Mouse (Mus musculus) C2C12 (cell line): Measurements from ENCODE around the gene Wwp2.

ENCODE experiments used
- CEBPB ChIP-seq: IDR thresholded peaks from one replicate; pipeline ENCODE4 v1.6.1; 2011; ENCODE audit warnings: low read depth, mild to moderate bottlenecking, control low read depth, moderate library complexity
- CTCF ChIP-seq: IDR thresholded peaks from one replicate; pipeline ENCODE4 v1.5.1; 2011; ENCODE audit not compliant: control insufficient read depth, insufficient read depth, insufficient read length
- MAX ChIP-seq: IDR thresholded peaks from one replicate; pipeline ENCODE4 v1.6.1; 2011; ENCODE audit warnings: mild to moderate bottlenecking, control low read depth
- MYOD1 ChIP-seq: IDR thresholded peaks from one replicate; pipeline ENCODE4 v1.6.1; 2011; ENCODE audit warnings: low read depth; ENCODE audit not compliant: control insufficient read depth, insufficient read length
- MYOG ChIP-seq: IDR thresholded peaks from one replicate; pipeline ENCODE4 v1.6.1; 2011; ENCODE audit not compliant: control insufficient read depth, insufficient read length; ENCODE audit errors: extremely low read depth

- no peak for TF ChIP-seq CTCF
- TF ChIP-seq MAX, result no peak
- TF ChIP-seq MYOD1, result no peak
- no peak for TF ChIP-seq MYOG
- TF ChIP-seq CEBPB, result no peak
Observed at GRCm38 (mm10) chr8:107389557-107389956, 46.6 kb upstream of the Wwp2 start.
